ENCODE assay signal across 3 mouse cellular contexts in the genomic region with DNA sequence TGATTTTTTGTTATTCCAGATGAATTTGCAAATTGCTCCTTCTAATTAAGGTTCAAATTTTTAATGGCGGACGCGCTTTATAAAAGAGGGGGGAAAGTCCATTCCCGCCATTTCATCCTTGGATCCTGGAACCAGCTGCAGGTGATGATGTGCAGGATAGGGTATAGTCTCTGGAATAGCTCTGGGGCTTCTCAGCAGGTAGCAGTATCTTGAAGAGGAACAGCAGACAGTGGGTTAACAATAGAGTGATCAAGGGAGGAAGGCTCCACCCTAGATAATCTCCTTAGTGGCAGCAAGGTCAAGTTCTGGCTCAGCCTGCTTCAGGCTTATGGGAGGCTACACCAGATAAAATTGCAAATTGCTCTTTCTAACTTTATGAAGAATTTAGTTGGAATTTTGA.
DNase-seq lines count a peak whose midpoint lies in the region.

No protein-coding gene starts in this region.

- peak; percentile 76 for DNase-seq in ES-CJ7 (ENCODE audit: low read depth, low spot score)
- DNase-seq in R1 (ENCODE audit: low read depth, low spot score), result peak; percentile 51
- peak; percentile 49 for DNase-seq in ZHBTc4 (ENCODE audit: low read depth, low spot score)
